Mouse (Mus musculus) adrenal gland, postnatal 36 days (tissue): ENCODE results near the gene Lrrc59. TPM values are rescaled to one million over a fixed set of nuclear protein-coding genes. Genes with fewer than 3 reads are reported as not detected.

Source experiments
- total RNA-seq, 2 experiments: library from RNA; stranded (reverse); gene quantifications; 2 replicates each; pipeline ENCODE4 v1.2.3; 2021

Lrrc59 gene
- total RNA-seq, 2 experiments from 2014 or later, result 117 to 141 TPM

Other genes with a start within 250 kb of the Lrrc59 start
- gene Abcc3, start 236.8 kb upstream of the Lrrc59 start, total RNA-seq, result 1 to 10 TPM; 3.8 to 7.4 TPM
- gene Cacna1g, start 155.6 kb upstream of the Lrrc59 start, total RNA-seq, result 1 to 10 TPM in 1 of 2 experiments, under 1 TPM in 1; 0.50 to 1.1 TPM
- gene Spata20, start 143.6 kb upstream of the Lrrc59 start, total RNA-seq, result not detected
- 10 to 100 TPM; 13.5 to 25.9 TPM for gene Epn3, start 129.8 kb upstream of the Lrrc59 start, total RNA-seq
- gene Mycbpap, start 108.0 kb upstream of the Lrrc59 start, total RNA-seq, result 1 to 10 TPM; 3.6 to 9.7 TPM
- 10 to 100 TPM; 11.9 to 13.3 TPM for gene Rsad1, start 80.5 kb upstream of the Lrrc59 start, total RNA-seq
- not detected for gene Chad, start 64.7 kb upstream of the Lrrc59 start, total RNA-seq
- 100 to 1,000 TPM; 130 to 146 TPM for gene Acsf2, start 27.9 kb upstream of the Lrrc59 start, total RNA-seq
- 10 to 100 TPM; 65.6 to 90.4 TPM for gene Mrpl27, start 24.0 kb downstream of the Lrrc59 start, total RNA-seq
- gene Eme1, start 24.2 kb downstream of the Lrrc59 start, total RNA-seq, result under 1 TPM; 0.72 to 0.99 TPM
- 10 to 100 TPM; 10.6 to 14.2 TPM for gene Xylt2, start 47.7 kb downstream of the Lrrc59 start, total RNA-seq
- gene Gm11541, start 74.7 kb downstream of the Lrrc59 start, total RNA-seq, result not detected
- gene Cdc34b, start 112.0 kb downstream of the Lrrc59 start, total RNA-seq, result under 1 TPM; 0.23 to 0.26 TPM
- not detected for gene Tmem92, start 152.9 kb downstream of the Lrrc59 start, total RNA-seq